ENCODE assay signal across 12 mouse cellular contexts in genomic region chr1:42685321-42685960, GRCm38 (mm10). TPM values are rescaled to one million over a fixed set of nuclear protein-coding genes. Genes with fewer than 3 reads are reported as not detected.
DNase-seq lines count a peak whose midpoint lies in the region; ATAC-seq and TF ChIP-seq lines count a peak whose summit lies in the region.
"Had no signal": no experiment of that assay in that cellular context is flagged by ENCODE, and none has a peak within 500 bp of the region (broad histone marks: within the 10 kb centered on the region; RNA-seq: fewer than 3 reads in every experiment).

No protein-coding gene starts in this region.

- peak overlapping the region; percentile 76 for H3K4me3 ChIP-seq in cortical plate, adult 2 months (ENCODE audit: insufficient read depth, low read length)
- peak overlapping the region; percentile 99 for H3K4me3 ChIP-seq in hindbrain, embryonic 11.5 days (ENCODE audit: low read depth, low read length)
- peak overlapping the region; percentile 100 for H3K4me3 ChIP-seq in midbrain, embryonic 11.5 days (ENCODE audit: low read depth, low read length)

- TF ChIP-seq POLR2A in cortical plate, adult 2 months (IDR thresholded peaks at IDR 0.05; ENCODE audit: extremely low read depth, insufficient read depth, low read length) = no peak

- peak overlapping the region; percentile 79 for H3K9ac ChIP-seq in hindbrain, embryonic 11.5 days (ENCODE audit: low read depth, low read length)
- peak overlapping the region; percentile 93 for H3K9ac ChIP-seq in midbrain, embryonic 11.5 days (ENCODE audit: low read length)

- H3K27me3 ChIP-seq in hindbrain, embryonic 11.5 days (ENCODE audit: control insufficient read depth, insufficient read depth, low read length) = peaks cover 2% of the 10 kb centered on the region; the same call in 1 of the 2 replicates
- no peaks in the 10 kb centered on the region for H3K27me3 ChIP-seq in midbrain, embryonic 11.5 days (ENCODE audit: control insufficient read depth, insufficient read depth, low read length)

- WGBS in hindbrain, embryonic 11.5 days = 3% methylated on average over 11 of the region's 11 CpGs
- 2% methylated on average over 11 of the region's 11 CpGs for WGBS in midbrain, embryonic 11.5 days

- peaks cover 2% of the 10 kb centered on the region; the same call in 1 of the 2 replicates for H3K4me1 ChIP-seq in cortical plate, adult 2 months (ENCODE audit: control insufficient read depth, insufficient read depth, low read length)
- H3K4me1 ChIP-seq in hindbrain, embryonic 11.5 days (replicated peaks; ENCODE audit: control insufficient read depth, insufficient read depth, low read length) = peaks cover 4% of the 10 kb centered on the region
- peaks cover 45% of the 10 kb centered on the region for H3K4me1 ChIP-seq in midbrain, embryonic 11.5 days (ENCODE audit: control insufficient read depth, insufficient read depth, low read length)

- no peaks in the 10 kb centered on the region for H3K9me3 ChIP-seq in hindbrain, embryonic 11.5 days (ENCODE audit: control insufficient read depth, low read length)
- H3K9me3 ChIP-seq in midbrain, embryonic 11.5 days (ENCODE audit: control insufficient read depth, low read length) = no peaks in the 10 kb centered on the region

- no peak for TF ChIP-seq CTCF in cortical plate, adult 2 months (IDR thresholded peaks at IDR 0.05; ENCODE audit: extremely low read depth, insufficient read depth, low read length)

- H3K27ac ChIP-seq in cortical plate, adult 2 months (ENCODE audit: insufficient read depth, low read length) = peak overlapping the region; percentile 95
- H3K27ac ChIP-seq in hindbrain, embryonic 11.5 days (ENCODE audit: low read depth, low read length) = peak overlapping the region; percentile 96
- peak overlapping the region; percentile 93 for H3K27ac ChIP-seq in midbrain, embryonic 11.5 days (ENCODE audit: low read depth, low read length)

- ATAC-seq in hindbrain, embryonic 11.5 days (ENCODE audit: low FRiP score) = no peak
- ATAC-seq in midbrain, embryonic 11.5 days (ENCODE audit: low FRiP score) = no peak

- H3K36me3 ChIP-seq in hindbrain, embryonic 11.5 days (ENCODE audit: control insufficient read depth, insufficient read depth, low read length) = no peaks in the 10 kb centered on the region
- no peaks in the 10 kb centered on the region for H3K36me3 ChIP-seq in midbrain, embryonic 11.5 days (ENCODE audit: control insufficient read depth, insufficient read depth, low read length)

- peak overlapping the region; percentile 69 for H3K4me2 ChIP-seq in hindbrain, embryonic 11.5 days (replicated peaks; ENCODE audit: low read depth, low read length)
- H3K4me2 ChIP-seq in midbrain, embryonic 11.5 days = peak overlapping the region; percentile 97

- peak; percentile 36 for DNase-seq in embryo, embryonic 9.5 days (ENCODE audit: extremely low spot score)
- DNase-seq in hindbrain, embryonic 11.5 days (ENCODE audit: low spot score) = peak; percentile 47
- DNase-seq in midbrain, embryonic 11.5 days (ENCODE audit: low spot score, missing footprints) = peak; percentile 92
- DNase-seq in spleen, postnatal 10 days (ENCODE audit: low spot score in 2 of 2) = no peak
- no peak for DNase-seq in lung, postnatal 25 days (ENCODE audit: low spot score)
- no peak for DNase-seq in left cerebral cortex, adult 18-20 months (ENCODE audit: low spot score in 2 of 2)
- no peak for DNase-seq in cerebellum, adult 9-10 months
- DNase-seq: adrenal gland, adult 2 months; heart, postnatal 14 days; lung, postnatal 4 days had no signal

RNA-seq across cellular contexts. Expression of gene Pou3f3, which starts 10.1 kb away (rescaled TPM):
- 37.5 and 39.1 TPM in 2 replicates for polyA plus RNA-seq in cortical plate, adult 2 months (2012; rRNA removed)
- polyA plus RNA-seq in hindbrain, embryonic 11.5 days (2014; fragmentation: Nextera tagmentation; extraction: Ambion mirVana) = 20.7 and 22.3 TPM in 2 replicates
- 26.3 and 27.9 TPM in 2 replicates for polyA plus RNA-seq in midbrain, embryonic 11.5 days (2014; fragmentation: Nextera tagmentation; extraction: Ambion mirVana)
- total RNA-seq in left cerebral cortex, adult 18-20 months (2021) = 10 to 100 TPM; 57.7 to 58.2 TPM
- total RNA-seq: adrenal gland, adult 2 months; gastrocnemius, adult 18-20 months; heart, postnatal 14 days had no signal

Comparison
In these comparisons a context has a peak if more than half of its experiments do, and no peak if none do; other contexts are left out.
1. DNase-seq: peak in embryo, embryonic 9.5 days (single experiment), hindbrain, embryonic 11.5 days (single experiment) and midbrain, embryonic 11.5 days (single experiment); none in spleen, postnatal 10 days (0 of 2), lung, postnatal 25 days (single experiment), left cerebral cortex, adult 18-20 months (0 of 2) and cerebellum, adult 9-10 months (single experiment).
2. Peak in every context shown above with its lines, with median percentiles within 50 percentile points of each other: H3K27ac ChIP-seq and H3K4me3 ChIP-seq.